Mouse (Mus musculus) limb, embryonic 12.5 days (tissue): ENCODE measurements around the gene Prr14l. TPM values are rescaled to one million over a fixed set of nuclear protein-coding genes. Genes with fewer than 3 reads are reported as not detected.
A peak's percentile ranks its signal among the peaks of the same experiment; 100 is the strongest.
"Not testable (repeated sequence)": the region's sequence is repeated elsewhere in the genome, so short reads cannot be mapped to it uniquely, and the experiment has no call there.

Experiments
- ATAC-seq: fragments of 200-750 bp; cut with Nextera tagmentation; 2 replicates; pipeline ENCODE4 v1.8.0; 2017; ENCODE audit warnings: low read depth, moderate TSS enrichment; ENCODE audit not compliant: insufficient number of reproducible peaks, insufficient read depth, low FRiP score, low TSS enrichment
- H3K27ac ChIP-seq: fragments of 300-500 bp; sonication (generic); 2 replicates; pipeline ENCODE4 v1.5.1; 2016; ENCODE audit warnings: mild to moderate bottlenecking, moderate library complexity
- H3K27me3 ChIP-seq: fragments of 300-500 bp; sonication (generic); 2 replicates; pipeline ENCODE4 v1.6.1; 2016; ENCODE audit warnings: mild to moderate bottlenecking, moderate library complexity
- H3K36me3 ChIP-seq: fragments of 300-500 bp; sonication (generic); 2 replicates; pipeline ENCODE4 v1.6.1; 2016; ENCODE audit warnings: mild to moderate bottlenecking, moderate library complexity
- H3K4me1 ChIP-seq: fragments of 300-500 bp; sonication (generic); replicated peaks from 2 replicates; pipeline ENCODE4 v1.6.1; 2016
- H3K4me2 ChIP-seq: fragments of 300-500 bp; sonication (generic); 2 replicates; pipeline ENCODE4 v1.6.1; 2016; ENCODE audit warnings: mild to moderate bottlenecking, moderate library complexity
- H3K4me3 ChIP-seq: fragments of 300-500 bp; sonication (generic); replicated peaks from 2 replicates; pipeline ENCODE4 v1.5.1; 2016; ENCODE audit warnings: mild to moderate bottlenecking
- H3K9ac ChIP-seq: fragments of 300-500 bp; sonication (generic); replicated peaks from 2 replicates; pipeline ENCODE4 v1.6.1; 2016; ENCODE audit warnings: mild to moderate bottlenecking, moderate library complexity
- H3K9me3 ChIP-seq: fragments of 300-500 bp; sonication (generic); 2 replicates; pipeline ENCODE4 v1.6.1; 2016; ENCODE audit warnings: mild to moderate bottlenecking, moderate library complexity
- WGBS: fragments of 180-500 bp; shearing (Covaris S2); methylation state at CpG from one replicate; pipeline ENCODE4 v1.1.7; 2016; 5-methylcytosine and 5-hydroxymethylcytosine counted together
- polyA plus RNA-seq: library from polyadenylated mRNA; unstranded; fragments of >200 nt; fragmentation: Nextera tagmentation; extraction: Ambion mirVana; gene quantifications from 2 replicates; pipeline ENCODE4 v1.2.1, GENCODE M21; 2016

The Prr14l gene
- polyA plus RNA-seq, 1 experiment from 2014 or later: 15.8 TPM

GRCm38 (mm10) chr5:32785313-32785915 is 68.6 kb downstream of the Prr14l start, which contains the start of gene Pisd:
Pisd (minus strand) TSS chr5:32785646.
- Histone ChIP-seq H3K36me3 (peaks cover 21% of the 10 kb centered on the region), H3K9me3 (no peaks in the 10 kb centered on the region), H3K4me3 (peak within 1 kb of the TSS; percentile 77), H3K4me2 (peak within 1 kb of the TSS; percentile 73), H3K27ac (peak within 1 kb of the TSS; percentile 31; the same call in 1 of the 2 replicates), H3K9ac (peak within 1 kb of the TSS; percentile 65), H3K27me3 (no peaks in the 10 kb centered on the region), H3K4me1 (peaks cover 4% of the 10 kb centered on the region; the same call in 1 of the 2 replicates)
- WGBS: under 1% methylated on average over 52 of the region's 52 CpGs
- peak; percentile 99 for ATAC-seq

DNA sequence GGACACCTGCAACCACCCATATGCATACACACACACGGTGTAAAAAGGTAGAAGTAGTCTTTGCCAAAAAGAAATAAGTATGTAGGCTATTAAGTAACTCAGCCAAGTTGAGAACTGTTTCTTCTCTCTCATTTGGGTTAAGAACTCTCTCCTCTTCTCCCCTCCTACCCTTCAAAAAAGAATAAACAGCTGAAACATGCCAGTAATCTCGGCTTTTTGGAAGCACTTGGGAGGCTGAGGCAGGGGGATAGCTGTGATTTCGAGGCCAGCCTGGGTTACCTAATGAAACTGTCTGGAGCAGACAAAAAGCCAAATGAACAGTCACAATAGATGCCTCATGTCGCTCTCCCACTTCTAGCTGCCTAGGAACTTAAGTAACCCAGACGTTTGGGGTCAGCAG is 69.3 kb downstream of the Prr14l start:
- Histone ChIP-seq H3K9me3 (no peaks in the 10 kb centered on the region), H3K4me1 (peaks cover 4% of the 10 kb centered on the region; the same call in 1 of the 2 replicates), H3K4me2 (peak overlapping the region; percentile 73), H3K4me3 (peak overlapping the region; percentile 77), H3K27me3 (no peaks in the 10 kb centered on the region), H3K9ac (peak overlapping the region; percentile 65), H3K36me3 (peaks cover 18% of the 10 kb centered on the region), H3K27ac (0 out of 2 replicates have a peak overlapping the region, but pooled peaks have one; percentile 31)
- WGBS: 30% methylated on average over 5 of the region's 5 CpGs
- no peak for ATAC-seq

DNA sequence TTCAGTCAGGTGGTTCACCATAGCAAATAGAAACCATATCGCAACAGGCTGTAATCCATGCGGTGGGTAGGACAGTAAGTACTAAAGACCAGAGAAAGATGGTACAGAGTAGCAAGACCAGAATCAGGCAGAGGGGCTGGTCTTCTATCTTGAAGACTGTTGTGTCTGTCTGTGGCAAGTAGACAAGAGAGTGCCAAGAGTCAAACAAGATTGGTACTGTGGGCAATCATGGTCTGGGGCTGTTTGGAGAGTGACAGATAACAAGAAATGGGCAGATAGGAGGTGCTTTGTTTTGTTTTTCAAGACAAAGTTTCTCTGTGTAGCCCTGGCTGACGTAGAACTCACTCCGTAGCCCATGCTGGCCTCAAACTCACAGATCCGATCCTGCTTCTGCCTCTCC is 72.5 kb downstream of the Prr14l start:
- 96% methylated on average over 5 of the region's 5 CpGs for WGBS
- Histone ChIP-seq H3K36me3 (peaks cover 5% of the 10 kb centered on the region; the same call in 1 of the 2 replicates), H3K9me3 (no peaks in the 10 kb centered on the region), H3K4me1 (peaks cover 4% of the 10 kb centered on the region; the same call in 1 of the 2 replicates), H3K27me3 (no peaks in the 10 kb centered on the region), H3K4me2 (no peak overlapping the region), H3K9ac (no peak overlapping the region), H3K4me3 (no peak overlapping the region), H3K27ac (no peak overlapping the region)
- ATAC-seq: no peak

GRCm38 (mm10) chr5:32778168-32778567 is 75.9 kb downstream of the Prr14l start:
- peaks cover 16% of the 10 kb centered on the region for H3K36me3 ChIP-seq
- WGBS: 88% methylated on average over 3 of the region's 3 CpGs
- no peaks in the 10 kb centered on the region for H3K27me3 ChIP-seq
- no peaks in the 10 kb centered on the region for H3K4me1 ChIP-seq
- no peak overlapping the region for H3K9ac ChIP-seq
- no peak overlapping the region for H3K4me3 ChIP-seq
- H3K27ac ChIP-seq: no peak overlapping the region
- ATAC-seq: no peak
- H3K9me3 ChIP-seq: no peaks in the 10 kb centered on the region
- no peak overlapping the region for H3K4me2 ChIP-seq

- ATAC-seq: no peak
- 69% methylated on average over 2 of the region's 2 CpGs for WGBS
- H3K9me3 ChIP-seq: no peaks in the 10 kb centered on the region
Observed at GRCm38 (mm10) chr5:32772361-32772760, 81.7 kb downstream of the Prr14l start.

DNA sequence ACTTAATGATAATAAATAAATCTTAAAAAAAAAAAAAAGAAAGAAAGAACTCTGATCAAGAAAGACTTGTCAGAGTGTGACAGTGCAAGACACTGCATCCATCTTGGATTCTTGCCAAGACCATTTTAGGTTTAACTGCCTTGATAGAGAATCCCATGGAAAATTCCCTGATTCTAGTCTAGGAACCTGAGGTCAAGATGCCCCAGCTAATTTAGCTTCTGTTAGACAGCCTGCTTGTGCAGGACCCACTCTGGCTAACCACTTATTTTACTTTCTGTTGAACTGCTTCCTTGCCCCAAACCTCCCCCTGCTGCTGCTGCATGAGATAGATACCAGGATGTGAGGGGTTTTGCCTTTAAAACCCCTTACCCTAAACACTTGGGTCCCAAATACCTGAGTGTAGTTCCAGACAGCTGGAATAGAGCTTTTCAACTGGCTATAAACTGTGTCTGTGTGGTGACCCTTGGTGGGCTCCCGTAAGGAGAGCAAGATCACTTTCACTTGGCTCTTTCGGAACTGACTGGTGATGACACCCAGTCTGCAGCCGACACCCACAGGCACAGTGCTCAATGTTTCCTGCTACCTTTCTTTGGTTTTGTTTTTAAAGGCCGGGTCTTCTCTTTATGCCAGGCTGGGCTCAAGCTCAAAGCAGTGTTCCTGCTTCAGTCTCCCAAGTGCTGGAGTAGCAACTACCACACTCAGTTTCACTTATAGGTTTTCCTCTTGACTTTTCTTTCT is 86.3 kb downstream of the Prr14l start:
- 88% methylated on average over 4 of the region's 4 CpGs for WGBS
- Histone ChIP-seq H3K27ac (no peak overlapping the region), H3K27me3 (no peaks in the 10 kb centered on the region), H3K4me1 (no peaks in the 10 kb centered on the region), H3K4me3 (no peak overlapping the region), H3K36me3 (peaks cover 40% of the 10 kb centered on the region), H3K9me3 (no peaks in the 10 kb centered on the region), H3K4me2 (no peak overlapping the region), H3K9ac (no peak overlapping the region)
- no peak for ATAC-seq

More at GRCm38 (mm10) chr5:32772361-32772760, 81.7 kb downstream of the Prr14l start:
- Histone ChIP-seq H3K9ac (no peak overlapping the region), H3K27me3 (no peaks in the 10 kb centered on the region), H3K36me3 (peaks cover 34% of the 10 kb centered on the region), H3K4me2 (no peak overlapping the region), H3K4me3 (no peak overlapping the region), H3K27ac (no peak overlapping the region), H3K4me1 (no peaks in the 10 kb centered on the region)

DNA sequence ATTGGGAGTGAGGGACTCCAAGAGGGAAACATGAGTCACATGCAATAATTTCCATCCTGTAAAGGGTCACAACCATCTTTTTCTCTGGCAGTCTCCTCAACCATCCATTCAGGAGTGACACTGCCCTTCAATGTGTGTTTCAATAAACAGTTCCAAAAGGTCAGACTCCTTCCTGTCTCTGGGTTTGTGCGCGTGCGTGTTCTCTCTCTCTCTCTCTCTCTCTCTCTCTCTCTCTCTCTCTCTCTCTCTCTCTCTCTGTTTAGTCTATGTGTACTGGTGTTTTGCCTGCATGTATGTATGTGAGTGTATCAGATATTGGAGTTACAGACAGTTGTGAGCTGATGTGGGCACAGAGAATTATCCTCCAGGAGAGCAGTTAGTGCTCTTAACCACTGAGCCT is 87.1 kb downstream of the Prr14l start:
- ATAC-seq: no peak
- Histone ChIP-seq H3K9me3 (no peaks in the 10 kb centered on the region), H3K9ac (no peak overlapping the region), H3K4me2 (no peak overlapping the region), H3K27me3 (no peaks in the 10 kb centered on the region), H3K27ac (no peak overlapping the region), H3K4me3 (no peak overlapping the region), H3K36me3 (peaks cover 39% of the 10 kb centered on the region), H3K4me1 (no peaks in the 10 kb centered on the region)
- 100% methylated on average over 3 of the region's 3 CpGs for WGBS

GRCm38 (mm10) chr5:32761566-32762140 is 92.4 kb downstream of the Prr14l start:
- Histone ChIP-seq H3K4me2 (no peak overlapping the region), H3K4me3 (no peak overlapping the region), H3K9me3 (no peaks in the 10 kb centered on the region), H3K27ac (no peak overlapping the region), H3K36me3 (peaks cover 33% of the 10 kb centered on the region), H3K9ac (no peak overlapping the region), H3K27me3 (no peaks in the 10 kb centered on the region), H3K4me1 (no peaks in the 10 kb centered on the region)
- 91% methylated on average over 5 of the region's 5 CpGs for WGBS
- ATAC-seq: no peak

- Histone ChIP-seq H3K9me3 (no peaks in the 10 kb centered on the region), H3K27me3 (no peaks in the 10 kb centered on the region), H3K27ac (no peak overlapping the region), H3K9ac (no peak overlapping the region), H3K4me2 (no peak overlapping the region), H3K36me3 (peaks cover 33% of the 10 kb centered on the region), H3K4me1 (no peaks in the 10 kb centered on the region), H3K4me3 (no peak overlapping the region)
- WGBS: 71% methylated on average over 3 of the region's 3 CpGs
- no peak for ATAC-seq
Observed at GRCm38 (mm10) chr5:32760787-32761186, 93.3 kb downstream of the Prr14l start.

DNA sequence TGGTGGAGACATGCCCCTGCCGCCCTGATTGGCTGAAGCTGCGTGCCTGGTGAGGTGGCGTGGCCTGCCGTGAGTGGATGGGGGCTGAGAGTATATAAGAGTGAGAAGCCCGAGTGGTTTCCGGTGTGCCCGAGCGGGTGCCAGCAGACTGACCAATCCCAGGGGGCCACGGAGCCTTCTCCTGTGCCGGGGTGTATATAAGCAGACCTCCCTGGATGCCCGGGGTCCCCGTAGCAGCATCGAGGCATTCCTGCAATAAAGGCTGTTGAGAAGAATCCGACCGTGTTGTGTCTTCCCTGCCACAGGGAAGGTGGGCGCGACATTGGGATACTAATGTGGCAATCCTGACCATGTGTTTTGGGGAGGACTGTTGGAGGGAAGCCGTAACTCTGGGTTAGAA is 93.7 kb downstream of the Prr14l start:
- H3K4me1 ChIP-seq, H3K9ac ChIP-seq, H3K9me3 ChIP-seq, H3K4me2 ChIP-seq, H3K27me3 ChIP-seq, ATAC-seq, H3K4me3 ChIP-seq, H3K27ac ChIP-seq: not testable (repeated sequence)
- 95% methylated on average over 18 of the region's 18 CpGs for WGBS
- H3K36me3 ChIP-seq: peaks cover 33% of the 10 kb centered on the region

DNA sequence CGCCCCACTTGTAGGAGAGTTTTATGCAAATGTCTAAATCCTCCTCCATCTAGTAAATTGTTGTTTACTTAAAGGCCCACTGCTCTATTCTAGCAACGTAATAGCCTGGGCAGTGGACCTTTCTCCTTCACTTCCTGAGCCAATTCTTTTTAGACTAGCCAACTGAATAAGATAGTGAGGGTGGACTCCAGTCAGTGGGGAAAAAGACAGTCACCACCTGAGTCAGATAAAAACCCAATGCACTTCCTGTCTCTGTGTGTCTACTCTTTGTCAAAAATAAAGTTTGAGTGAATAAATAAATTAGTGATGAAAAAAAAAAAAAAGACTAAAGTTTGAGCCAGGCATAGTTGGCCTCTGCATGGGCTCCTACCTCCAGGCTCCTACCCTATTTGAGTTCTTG is 94.4 kb downstream of the Prr14l start:
- Histone ChIP-seq H3K36me3 (peaks cover 31% of the 10 kb centered on the region), H3K9ac (no peak overlapping the region), H3K9me3 (no peaks in the 10 kb centered on the region), H3K27me3 (no peaks in the 10 kb centered on the region), H3K27ac (no peak overlapping the region), H3K4me2 (no peak overlapping the region), H3K4me3 (no peak overlapping the region), H3K4me1 (no peaks in the 10 kb centered on the region)
- no peak for ATAC-seq
- WGBS: 79% methylated on average over 2 of the region's 2 CpGs
